Mouse (Mus musculus): ENCODE measurements around the gene Slc25a39. TPM values are rescaled to one million over a fixed set of nuclear protein-coding genes. Genes with fewer than 3 reads are reported as not detected.

Slc25a39 gene
- 10 to 100 TPM; 50.9 to 65.4 TPM for polyA plus RNA-seq (2017; shearing (Covaris generic))

GRCm38 (mm10) chr11:102407834-102408215 is at the start of gene Slc25a39:
Gene Slc25a39, minus strand, starts transcription at chr11:102407946.
- no peak for ATAC-seq

GRCm38 (mm10) chr11:102455740-102456396 is 48.1 kb upstream of the Slc25a39 start:
- peak; percentile 36 for ATAC-seq

DNA sequence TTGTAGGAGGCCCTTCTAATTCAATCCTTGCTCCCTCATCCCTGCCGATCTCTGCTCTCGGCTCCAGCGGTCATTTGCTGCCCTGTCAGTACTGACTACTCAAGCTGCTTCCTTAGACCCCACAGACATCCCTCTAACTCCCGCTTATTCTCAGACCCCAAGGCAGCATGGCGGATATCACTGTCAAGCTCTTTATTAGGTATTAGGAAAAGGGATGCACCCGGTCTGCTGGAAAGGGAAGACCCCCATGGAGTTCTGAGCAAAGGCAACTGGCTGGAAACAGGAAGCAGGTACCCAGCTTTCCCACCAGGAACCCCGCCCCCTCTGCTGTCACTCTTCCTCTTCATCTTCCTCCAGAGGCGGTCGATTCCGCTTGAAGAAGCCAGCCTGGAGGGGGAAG is 45.4 kb upstream of the Slc25a39 start:
- no peak for ATAC-seq

GRCm38 (mm10) chr11:102449043-102450008 is 41.6 kb upstream of the Slc25a39 start:
- no peak for ATAC-seq

- ATAC-seq = no peak
Measured at GRCm38 (mm10) chr11:102448327-102448726, 40.6 kb upstream of the Slc25a39 start.

DNA sequence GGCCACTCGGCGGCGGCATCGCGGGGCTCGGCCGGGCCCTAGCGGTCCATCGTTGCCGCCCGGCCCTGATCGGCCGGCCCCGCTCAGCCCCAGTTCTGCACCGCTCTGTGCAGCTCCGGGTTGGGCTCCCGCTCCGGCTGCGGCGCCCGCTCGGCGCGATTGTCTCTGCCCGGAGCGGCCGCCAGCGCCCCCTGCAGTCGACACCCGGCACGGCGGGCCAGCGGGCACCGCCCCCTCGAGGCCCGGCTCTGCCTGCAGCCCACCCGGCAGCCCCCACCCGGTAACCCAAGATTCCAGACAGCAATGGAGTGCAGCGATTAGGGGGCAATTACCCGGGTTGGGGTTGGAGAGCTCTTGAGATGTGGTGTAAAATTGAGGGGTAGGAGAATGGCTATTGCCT is 39.8 kb upstream of the Slc25a39 start, which contains the start of gene Fam171a2:
Gene Fam171a2 (minus strand): TSS at position 186 of the 400 bp plus-strand sequence.
- ATAC-seq = peak; percentile 32

DNA sequence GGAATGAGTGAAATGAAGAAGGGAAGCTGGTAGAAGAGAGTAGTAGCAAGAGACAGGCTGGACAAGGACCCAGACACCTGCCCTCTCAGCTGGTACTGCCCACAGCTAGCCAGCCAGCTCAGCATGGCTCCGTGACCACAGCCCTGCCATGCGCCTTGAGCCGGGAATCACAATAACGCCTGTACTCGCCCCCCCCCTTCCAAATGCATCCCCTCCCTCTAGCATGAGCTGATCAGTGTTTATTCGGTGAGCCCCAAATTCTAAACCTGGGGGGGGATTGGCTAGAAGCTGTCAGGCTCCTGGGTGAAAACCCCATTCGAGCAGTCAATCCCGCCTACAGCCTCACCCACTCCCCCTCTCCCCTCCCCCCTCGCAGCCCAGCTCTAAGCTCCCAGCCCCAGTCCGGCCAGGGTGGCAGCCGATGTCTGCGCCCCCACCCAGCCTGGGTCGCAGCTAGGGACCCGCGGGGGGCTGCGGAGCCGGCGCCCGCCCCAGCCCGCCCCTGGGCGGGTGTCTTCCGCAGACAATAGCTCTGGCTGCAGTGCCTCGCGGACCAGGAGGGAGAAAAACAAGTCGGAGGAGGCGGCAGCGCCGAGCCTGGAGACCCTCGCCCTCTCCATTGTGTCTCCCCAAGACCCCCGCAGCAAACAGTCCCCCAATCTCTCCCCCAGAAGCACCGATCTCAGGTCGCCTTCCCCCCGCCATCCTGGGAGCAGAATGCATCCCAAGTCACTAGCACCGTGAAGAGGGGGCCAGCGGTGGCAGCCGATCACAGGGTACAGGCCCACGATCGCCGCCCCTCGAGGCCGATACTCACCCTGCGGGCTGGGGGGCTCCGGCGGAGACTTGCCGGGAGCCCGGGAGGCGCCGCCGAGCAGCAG is 39.1 kb upstream of the Slc25a39 start:
- ATAC-seq = no peak

- ATAC-seq = no peak
Measured at GRCm38 (mm10) chr11:102445891-102446361, 38.2 kb upstream of the Slc25a39 start.

- no peak for ATAC-seq
Measured at GRCm38 (mm10) chr11:102445264-102445890, 37.6 kb upstream of the Slc25a39 start.

DNA sequence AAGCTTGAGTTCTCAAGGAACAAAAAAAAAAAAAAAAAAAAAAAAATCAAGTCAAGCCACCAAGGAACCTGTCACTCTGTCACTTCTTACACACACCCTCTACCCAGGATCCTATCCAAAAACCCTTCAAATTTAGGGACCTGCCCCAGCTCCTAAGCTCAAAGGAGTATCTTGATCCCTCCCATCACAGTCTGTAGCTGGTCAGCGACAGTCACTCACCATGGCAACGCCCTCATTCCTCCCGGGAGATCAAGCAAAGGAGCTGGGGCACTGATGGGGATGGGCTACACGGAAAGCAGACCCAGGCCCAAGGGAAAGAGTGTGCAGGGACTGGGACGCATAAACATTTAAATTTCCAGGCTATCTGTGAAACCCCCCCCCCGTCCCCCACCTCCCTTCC is 37.0 kb upstream of the Slc25a39 start:
- no peak for ATAC-seq

DNA sequence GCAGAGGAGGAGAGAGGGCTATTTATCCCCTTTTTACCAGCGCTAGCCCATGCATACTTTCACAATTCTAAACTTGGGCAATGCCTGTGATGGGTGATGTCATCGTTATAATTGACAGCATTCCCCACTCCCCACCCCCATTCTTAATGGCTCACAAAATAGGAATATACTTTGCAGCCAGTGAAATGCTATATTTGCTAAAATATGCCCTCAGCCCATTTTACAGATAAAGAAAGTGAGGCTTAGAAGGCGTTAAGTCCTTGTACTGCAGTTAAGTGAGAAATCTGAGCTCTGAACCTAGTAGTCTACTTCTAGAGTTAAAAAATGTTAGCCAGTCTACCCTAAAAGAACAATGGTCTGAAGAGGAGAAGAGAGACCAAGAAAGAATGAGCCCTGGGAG is 36.6 kb upstream of the Slc25a39 start:
- ATAC-seq = no peak

GRCm38 (mm10) chr11:102443740-102444139 is 36.0 kb upstream of the Slc25a39 start:
- ATAC-seq = no peak

DNA sequence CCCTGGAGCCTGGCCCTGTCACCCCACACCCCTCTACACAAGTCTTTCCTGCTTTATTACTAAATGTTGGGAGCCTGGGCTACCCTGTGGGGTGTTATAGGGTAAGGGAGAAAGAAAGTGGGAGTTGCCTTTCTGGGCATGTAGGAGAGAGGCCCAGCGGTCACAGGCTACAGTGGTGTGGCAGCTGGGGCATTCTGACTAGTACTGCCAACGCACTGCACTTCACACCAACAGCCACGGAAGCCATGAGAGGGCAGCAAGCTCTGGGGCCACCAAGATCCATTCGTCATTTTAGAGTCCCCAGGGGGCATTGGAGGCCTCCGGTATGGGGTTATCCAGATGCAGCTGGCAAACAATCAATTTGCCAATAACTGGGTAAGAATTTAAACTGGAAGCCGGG is 34.3 kb upstream of the Slc25a39 start:
- ATAC-seq = no peak

DNA sequence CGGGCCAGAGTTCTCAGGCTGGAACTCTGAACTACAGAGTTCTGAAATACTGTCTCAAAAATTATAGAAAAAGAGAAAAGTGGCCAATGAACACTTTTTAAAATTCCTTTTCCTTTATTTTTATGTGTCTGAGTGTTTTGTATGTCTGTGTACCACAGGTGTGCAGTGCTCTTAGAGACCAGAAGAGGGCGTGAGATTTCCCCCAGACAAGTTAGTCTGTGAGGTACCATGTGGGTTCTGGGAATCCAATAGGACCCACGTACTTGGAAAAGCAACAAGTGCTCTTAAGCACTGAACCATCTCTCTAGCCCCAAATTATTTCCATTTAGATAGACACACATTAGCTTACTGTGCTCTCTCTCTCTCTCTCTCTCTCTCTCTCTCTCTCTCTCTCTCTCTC is 33.7 kb upstream of the Slc25a39 start:
- ATAC-seq = no peak

GRCm38 (mm10) chr11:102440255-102440654 is 32.5 kb upstream of the Slc25a39 start:
- ATAC-seq = no peak

- ATAC-seq = no peak
Measured at GRCm38 (mm10) chr11:102439093-102440082, 31.6 kb upstream of the Slc25a39 start.

GRCm38 (mm10) chr11:102438212-102439092 is 30.7 kb upstream of the Slc25a39 start:
- ATAC-seq = no peak

DNA sequence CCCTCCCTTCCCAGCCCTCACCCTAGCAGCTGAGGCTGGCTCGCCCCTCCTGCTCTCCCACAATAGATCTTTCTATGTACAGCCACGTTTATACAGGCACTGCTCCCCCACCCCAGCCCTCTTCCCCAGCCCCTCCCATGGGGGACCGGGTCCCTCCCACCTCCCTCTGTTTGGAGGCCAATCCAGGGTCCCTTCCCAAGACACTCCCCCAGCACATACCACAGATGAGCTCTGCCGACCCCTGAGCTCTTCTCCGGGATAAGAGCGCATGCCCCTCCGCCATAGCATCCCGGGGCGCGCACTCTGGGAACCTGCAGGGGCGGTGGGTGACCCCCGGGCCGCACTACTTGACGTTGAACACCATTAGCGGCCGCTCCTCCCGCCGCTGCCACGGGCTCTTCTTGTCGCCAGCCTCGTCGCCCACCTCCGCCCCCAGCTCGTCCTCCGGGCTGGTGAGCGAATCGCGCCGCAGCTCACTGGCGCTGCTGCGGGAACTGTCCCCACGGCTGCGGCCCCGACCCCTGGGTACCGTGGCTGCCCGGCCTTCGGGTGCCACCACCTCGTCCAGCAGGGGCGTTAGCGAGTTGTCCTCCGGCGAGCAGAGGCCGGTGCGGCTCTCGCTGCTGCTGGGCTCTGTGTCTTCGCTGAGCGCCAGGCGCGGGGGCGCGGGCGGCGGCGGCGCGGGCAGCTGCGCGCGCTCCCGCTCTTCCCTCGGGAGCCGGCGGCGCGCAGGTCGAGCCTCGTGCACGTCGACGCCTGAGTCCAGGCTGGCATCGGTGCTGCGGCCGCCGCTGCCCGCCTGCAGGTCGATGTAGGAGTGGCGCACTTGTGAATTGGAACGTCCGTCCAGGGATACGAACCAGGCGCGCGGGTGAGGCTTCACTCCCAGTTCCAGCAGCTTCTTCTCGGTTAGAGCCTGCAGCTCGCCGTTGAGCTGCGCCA is 29.6 kb upstream of the Slc25a39 start:
- ATAC-seq = no peak

DNA sequence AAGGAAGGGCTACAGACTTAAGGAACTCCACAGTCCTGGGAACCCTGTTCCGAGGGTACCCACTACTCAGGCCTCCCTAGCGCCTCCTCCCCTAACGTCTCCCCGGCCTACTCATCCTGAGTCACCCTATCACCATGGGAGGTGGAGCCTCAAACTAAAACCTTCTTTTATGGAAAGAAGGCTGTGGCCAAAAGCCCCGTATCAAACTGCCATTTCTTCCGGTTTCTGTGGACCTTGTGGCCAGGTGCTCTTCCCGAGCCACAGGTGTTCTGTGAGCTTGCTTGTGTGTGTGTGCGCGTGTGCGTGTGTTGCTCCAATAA is 28.7 kb upstream of the Slc25a39 start:
- no peak for ATAC-seq

Data from activated CD4-positive, CD25-positive, alpha-beta regulatory T cell, adult 4 months (primary cell).